Mouse (Mus musculus) heart, adult 8-10 months (tissue): Measurements from ENCODE around the gene Inip. TPM values are rescaled to one million over a fixed set of nuclear protein-coding genes. Genes with fewer than 3 reads are reported as not detected.

Source experiments
- DNase-seq: peaks from one replicate; pipeline ENCODE4 v3.0.0; 2022; ENCODE audit warnings: low spot score
- total RNA-seq, 4 experiments: library from RNA; stranded (reverse); gene quantifications; 2 replicates each; pipeline ENCODE4 v1.2.4; 2022

Inip gene
- 10 to 100 TPM in 2 of 4 experiments, 1 to 10 TPM in 2; 9.4 to 12.3 (median 10.8) TPM for total RNA-seq

- no peak for DNase-seq
Measured at GRCm38 (mm10) chr4:59801489-59801888, at the start of gene Inip. Gene Inip, minus strand, starts transcription at chr4:59801589.

GRCm38 (mm10) chr4:59850181-59850580 lies 48.8 kb upstream of the Inip start:
- DNase-seq, result peak; percentile 74

GRCm38 (mm10) chr4:59847447-59847846 lies 46.1 kb upstream of the Inip start:
- no peak for DNase-seq

- no peak for DNase-seq
Measured at GRCm38 (mm10) chr4:59845245-59845637, 43.9 kb upstream of the Inip start.

- no peak for DNase-seq
Measured at GRCm38 (mm10) chr4:59844460-59845244, 43.3 kb upstream of the Inip start.

GRCm38 (mm10) chr4:59837659-59838058 lies 36.3 kb upstream of the Inip start:
- DNase-seq, result peak; percentile 44

GRCm38 (mm10) chr4:59832810-59833209 lies 31.4 kb upstream of the Inip start:
- no peak for DNase-seq

GRCm38 (mm10) chr4:59831038-59831437 lies 29.6 kb upstream of the Inip start:
- no peak for DNase-seq

- no peak for DNase-seq
Measured at GRCm38 (mm10) chr4:59829072-59829471, 27.7 kb upstream of the Inip start.

- no peak for DNase-seq
Measured at GRCm38 (mm10) chr4:59826381-59826780, 25.0 kb upstream of the Inip start.

GRCm38 (mm10) chr4:59825634-59826033 lies 24.2 kb upstream of the Inip start:
- DNase-seq, result no peak

GRCm38 (mm10) chr4:59824860-59825259 lies 23.5 kb upstream of the Inip start:
- no peak for DNase-seq

- no peak for DNase-seq
Measured at GRCm38 (mm10) chr4:59823470-59823869, 22.1 kb upstream of the Inip start.

- DNase-seq, result no peak
Measured at GRCm38 (mm10) chr4:59822119-59822518, 20.7 kb upstream of the Inip start.

- no peak for DNase-seq
Measured at GRCm38 (mm10) chr4:59821516-59821915, 20.1 kb upstream of the Inip start.

- DNase-seq, result no peak
Measured at GRCm38 (mm10) chr4:59819477-59820022, 18.2 kb upstream of the Inip start.

- no peak for DNase-seq
Measured at GRCm38 (mm10) chr4:59819054-59819472, 17.7 kb upstream of the Inip start.

- DNase-seq, result no peak
Measured at GRCm38 (mm10) chr4:59818498-59818897, 17.1 kb upstream of the Inip start.

- no peak for DNase-seq
Measured at GRCm38 (mm10) chr4:59817790-59818189, 16.4 kb upstream of the Inip start.

GRCm38 (mm10) chr4:59816477-59816876 lies 15.1 kb upstream of the Inip start:
- no peak for DNase-seq

- no peak for DNase-seq
Measured at GRCm38 (mm10) chr4:59816016-59816415, 14.6 kb upstream of the Inip start.

GRCm38 (mm10) chr4:59815121-59815810 lies 13.9 kb upstream of the Inip start:
- no peak for DNase-seq

- DNase-seq, result no peak
Measured at GRCm38 (mm10) chr4:59814094-59814493, 12.7 kb upstream of the Inip start.
